Mouse (Mus musculus): ENCODE results near the gene Ube2j1.

Gene Ube2j1

GRCm38 (mm10) chr4:33018361-33018999, 12.7 kb upstream of the Ube2j1 start:
- DNase-seq (ENCODE audit: low read depth), result peak; percentile 93

GRCm38 (mm10) chr4:33024420-33024819, 6.8 kb upstream of the Ube2j1 start:
- no peak for DNase-seq (ENCODE audit: low read depth)

DNA sequence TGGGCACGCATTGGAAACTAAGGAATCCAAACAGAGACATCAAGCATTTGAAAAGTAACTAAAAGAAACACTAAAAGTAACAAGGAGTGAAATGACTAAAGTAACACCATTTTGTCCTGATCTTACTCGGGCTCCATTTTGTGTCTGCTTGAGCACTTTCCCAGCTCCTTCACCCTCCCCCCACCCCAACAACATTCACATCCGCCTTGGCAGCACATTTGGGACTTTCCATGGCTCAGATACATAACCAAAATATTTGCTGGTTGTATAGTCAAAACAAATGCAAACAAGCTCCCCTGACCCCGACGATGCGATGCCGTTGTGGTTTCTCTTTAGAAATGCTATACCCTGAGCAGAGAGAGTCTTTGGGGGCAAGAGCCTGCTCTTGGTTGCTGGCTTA, 2.1 kb upstream of the Ube2j1 start:
- DNase-seq (ENCODE audit: low read depth), result no peak

GRCm38 (mm10) chr4:33030264-33031194, 687 bp upstream of the Ube2j1 start:
- peak; percentile 54 for DNase-seq (ENCODE audit: low read depth)

DNA sequence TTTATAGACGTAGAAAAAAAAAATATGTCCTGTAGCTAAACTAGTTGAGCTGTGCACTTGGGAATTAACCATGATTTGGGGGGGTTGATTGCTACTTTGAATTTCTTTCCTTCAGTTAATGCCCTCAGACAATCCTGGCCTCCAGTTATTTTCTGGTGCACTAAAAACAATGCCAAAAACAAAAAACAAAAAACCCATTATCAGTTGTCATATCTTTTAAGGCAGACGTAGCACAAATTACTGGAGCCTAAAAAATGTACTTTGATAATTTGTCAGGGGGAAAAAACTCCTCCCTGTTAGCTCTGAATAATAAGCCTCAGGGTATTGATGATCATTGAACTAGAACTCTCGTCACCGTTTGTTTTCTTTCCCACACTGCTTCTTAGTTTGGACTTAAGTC, 829 bp downstream of the Ube2j1 start:
- DNase-seq (ENCODE audit: low read depth), result no peak

- no peak for DNase-seq (ENCODE audit: low read depth)
Measured at GRCm38 (mm10) chr4:33033515-33033914, 2.3 kb downstream of the Ube2j1 start.

GRCm38 (mm10) chr4:33039826-33040225, 8.6 kb downstream of the Ube2j1 start:
- no peak for DNase-seq (ENCODE audit: low read depth)

GRCm38 (mm10) chr4:33049601-33050000, 18.4 kb downstream of the Ube2j1 start:
- no peak for DNase-seq (ENCODE audit: low read depth)

DNA sequence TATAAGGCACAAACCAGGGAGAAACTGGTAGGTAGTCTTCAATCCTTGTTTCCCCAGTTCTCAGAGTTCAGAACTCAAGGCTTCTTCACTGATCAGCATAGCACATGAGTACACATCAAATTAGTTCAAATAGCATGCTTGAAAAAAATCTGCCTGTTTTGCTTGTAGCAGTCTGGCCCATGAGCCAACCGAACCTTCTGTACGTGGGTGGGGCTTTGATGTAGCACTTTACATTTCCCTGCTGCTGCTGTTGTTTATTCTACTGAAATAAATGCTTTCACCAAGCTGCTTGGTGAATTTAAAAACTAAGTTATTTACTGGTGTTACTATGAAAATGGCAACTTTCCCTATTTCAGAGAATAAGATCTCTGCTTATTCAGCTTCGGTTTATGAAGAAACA, 20.8 kb downstream of the Ube2j1 start:
- DNase-seq (ENCODE audit: low read depth), result no peak

GRCm38 (mm10) chr4:33052650-33053049, 21.4 kb downstream of the Ube2j1 start:
- DNase-seq (ENCODE audit: low read depth), result no peak

DNA sequence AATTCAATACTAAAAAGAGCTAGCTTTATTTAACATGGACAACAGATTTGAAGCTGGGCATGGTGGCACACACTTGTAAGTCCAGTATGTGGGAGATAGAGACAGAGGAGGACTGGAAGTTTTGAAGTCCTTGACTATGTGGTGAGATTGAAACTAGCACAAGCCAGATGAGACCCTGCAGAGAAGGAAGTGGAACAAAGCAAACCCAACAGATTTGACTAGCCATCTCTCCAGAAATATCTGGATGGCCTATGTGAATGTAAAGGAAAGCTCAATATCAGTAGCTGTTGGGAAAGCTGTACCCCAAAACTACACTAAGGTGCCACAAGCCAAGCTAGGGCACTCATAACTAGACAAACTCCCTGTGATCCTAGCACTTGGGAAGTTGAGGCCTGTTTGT, 23.2 kb downstream of the Ube2j1 start:
- DNase-seq (ENCODE audit: low read depth), result no peak

DNA sequence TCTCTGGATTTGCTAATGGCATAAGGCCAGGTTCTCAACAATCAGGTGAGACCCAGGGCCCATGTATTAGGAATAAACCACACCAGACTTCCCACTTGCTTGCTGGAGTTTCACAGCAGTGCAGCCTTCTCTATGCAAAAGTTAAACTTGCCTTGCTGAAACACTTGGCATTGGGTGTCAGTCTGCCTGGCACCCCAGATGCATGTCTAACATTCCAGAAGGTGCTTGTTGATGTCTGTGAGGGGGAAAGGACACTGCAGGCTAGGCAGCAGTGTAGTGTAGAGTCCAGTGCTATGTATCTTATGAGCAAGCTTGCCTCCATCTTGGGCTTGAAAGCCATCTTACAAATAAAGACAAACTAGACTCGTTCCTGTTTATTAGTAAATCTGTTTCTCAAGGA, 25.1 kb downstream of the Ube2j1 start:
- no peak for DNase-seq (ENCODE audit: low read depth)

DNA sequence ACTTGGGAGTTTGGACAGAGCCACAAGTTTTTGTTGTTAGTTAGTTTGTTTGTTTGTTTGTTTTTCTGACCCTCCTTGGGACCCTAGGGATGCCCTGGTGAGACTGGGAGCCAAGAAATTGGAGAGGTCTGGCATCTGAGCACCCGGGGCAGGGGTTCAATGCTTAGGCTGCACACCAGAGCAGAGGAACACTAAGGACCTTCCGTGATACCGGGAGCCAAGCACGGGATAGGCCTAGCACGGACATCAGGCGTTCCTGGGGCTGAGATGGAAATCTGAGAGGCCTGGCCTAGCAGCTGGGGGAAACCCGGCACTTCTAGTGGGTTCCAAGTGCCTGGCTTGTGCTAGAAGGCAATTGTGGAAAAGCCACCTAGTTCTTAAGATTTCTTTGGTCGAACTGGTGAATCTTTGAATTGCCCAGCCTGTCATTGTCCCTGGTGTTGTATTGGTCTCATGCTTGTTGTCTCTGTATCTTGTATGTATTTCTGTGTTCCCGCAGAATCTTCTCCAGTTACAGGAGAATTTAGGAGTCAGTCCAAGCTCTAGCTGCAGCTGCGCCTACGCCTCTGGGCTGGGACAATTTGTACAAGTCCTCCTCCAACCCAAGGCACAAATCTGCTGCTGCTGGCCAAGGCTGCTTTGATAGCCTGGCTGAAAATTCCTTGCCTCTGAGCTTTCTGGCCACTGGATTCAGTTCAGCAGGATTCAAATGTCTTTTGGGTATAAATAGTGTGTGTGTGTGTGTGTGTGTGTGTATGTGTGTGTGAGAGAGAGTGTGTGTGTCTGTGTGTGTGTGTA, 26.9 kb downstream of the Ube2j1 start:
- no peak for DNase-seq (ENCODE audit: low read depth)

- no peak for DNase-seq (ENCODE audit: low read depth)
Measured at GRCm38 (mm10) chr4:33061158-33061557, 29.9 kb downstream of the Ube2j1 start.

DNA sequence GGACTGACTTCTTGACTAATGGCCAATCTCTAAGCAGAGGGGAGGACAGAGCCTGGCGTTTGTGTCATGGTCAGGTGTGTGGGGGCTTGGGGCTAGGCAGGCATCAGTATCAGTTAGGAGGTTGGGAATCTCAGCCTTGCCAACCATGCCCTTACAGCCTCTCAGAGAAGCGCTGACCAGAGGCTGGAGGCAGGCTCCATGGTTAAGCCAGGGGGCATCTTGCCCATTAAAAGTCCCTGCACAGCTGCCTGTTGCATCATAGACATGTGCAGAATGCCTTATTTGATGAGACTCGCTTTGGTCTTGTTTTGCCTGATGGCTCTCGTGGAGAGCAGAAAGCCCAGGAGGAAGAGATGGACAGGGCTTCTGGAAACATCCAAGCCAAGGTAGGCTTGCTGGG, 31.8 kb downstream of the Ube2j1 start, which contains the start of gene Gabrr2:
Gene Gabrr2 (plus strand): TSS at position 19 of the 400 bp plus-strand sequence.
- DNase-seq (ENCODE audit: low read depth), result no peak

DNA sequence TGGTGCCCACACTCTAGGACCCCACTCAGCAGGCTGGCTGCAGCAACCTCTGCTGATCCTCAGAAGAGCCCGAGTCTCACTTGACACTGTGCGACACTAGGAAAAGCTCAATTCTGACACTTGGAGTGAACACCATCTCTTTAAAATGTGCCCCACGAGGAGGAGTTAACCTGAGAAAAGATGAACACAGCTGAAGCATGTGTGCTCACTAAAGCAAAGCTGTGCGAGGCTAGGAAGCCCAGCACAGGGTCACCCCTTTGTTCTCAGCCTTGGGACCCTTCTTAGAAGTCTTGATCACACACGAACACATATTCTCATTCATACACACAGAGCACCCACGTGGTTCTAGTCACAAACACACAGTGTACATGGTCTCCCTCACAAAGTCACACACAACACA, 33.8 kb downstream of the Ube2j1 start:
- no peak for DNase-seq (ENCODE audit: low read depth)

GRCm38 (mm10) chr4:33066223-33066960, 35.2 kb downstream of the Ube2j1 start:
- DNase-seq (ENCODE audit: low read depth), result no peak

DNA sequence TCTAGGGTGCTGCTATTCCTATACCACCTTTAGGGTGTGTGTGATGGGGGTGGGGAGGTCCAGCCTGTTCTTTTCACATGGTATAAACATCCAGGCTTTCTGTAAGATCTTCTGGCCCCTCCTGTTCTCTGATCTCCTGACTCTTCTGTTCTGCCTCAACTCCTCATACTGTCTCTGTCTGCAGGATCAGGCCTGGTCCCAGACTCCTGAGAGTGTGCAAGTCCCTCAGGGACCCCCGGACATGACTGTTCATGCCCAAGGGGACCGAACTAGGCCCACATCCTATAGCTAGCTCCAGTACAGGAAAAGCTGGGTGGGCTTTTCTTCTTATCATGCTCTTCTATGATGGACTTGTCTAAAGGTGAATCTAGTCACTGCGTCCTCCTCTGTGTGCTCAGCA, 36.1 kb downstream of the Ube2j1 start:
- DNase-seq (ENCODE audit: low read depth), result no peak

- DNase-seq (ENCODE audit: low read depth), result no peak
Measured at GRCm38 (mm10) chr4:33067826-33068225, 36.6 kb downstream of the Ube2j1 start.

- DNase-seq (ENCODE audit: low read depth), result no peak
Measured at GRCm38 (mm10) chr4:33068894-33069293, 37.7 kb downstream of the Ube2j1 start.

DNA sequence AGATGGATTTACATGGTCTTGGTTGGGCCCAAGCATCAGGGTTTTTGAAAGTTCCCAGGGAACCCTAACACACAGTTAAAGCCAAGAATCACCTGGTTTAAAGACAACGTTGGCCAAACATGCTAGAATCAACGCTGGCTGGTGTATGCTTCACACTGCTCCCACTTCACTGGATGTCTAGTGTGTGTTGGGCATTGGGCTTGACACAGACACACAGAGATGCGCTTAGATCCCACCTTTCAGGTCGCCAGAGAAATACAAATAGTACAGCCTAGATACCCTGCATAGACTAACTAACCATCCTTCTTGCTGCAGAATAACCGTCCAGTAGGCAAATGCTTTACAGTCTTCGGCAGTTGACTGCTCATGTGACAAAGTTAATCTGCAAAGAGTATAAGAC, 39.1 kb downstream of the Ube2j1 start:
- no peak for DNase-seq (ENCODE audit: low read depth)

GRCm38 (mm10) chr4:33071337-33071736, 40.1 kb downstream of the Ube2j1 start:
- no peak for DNase-seq (ENCODE audit: low read depth)
